Mouse (Mus musculus) lung, adult 2 months (tissue): Measurements from ENCODE around the gene Galnt10. TPM values are rescaled to one million over a fixed set of nuclear protein-coding genes. Genes with fewer than 3 reads are reported as not detected.

Source experiments
- DNase-seq: peaks from one replicate; pipeline ENCODE4 v3.0.0; 2022
- H3K4me1 ChIP-seq: fragments of 200-500 bp; 2 replicates; pipeline ENCODE4 v1.6.1; 2011; ENCODE audit warnings: low read length; ENCODE audit not compliant: control insufficient read depth, insufficient read depth
- H3K4me3 ChIP-seq: fragments of 200-500 bp; replicated peaks from 2 replicates; pipeline ENCODE3; 2011; ENCODE audit warnings: low read depth, mild to moderate bottlenecking, control low read depth, low read length; ENCODE audit errors: extremely low read depth
- CTCF ChIP-seq: fragments of 200-500 bp; IDR thresholded peaks from 2 replicates; pipeline ENCODE4 v1.5.1; 2011; ENCODE audit warnings: mild to moderate bottlenecking, low read length, control low read depth; ENCODE audit not compliant: insufficient read depth
- POLR2A ChIP-seq: fragments of 200-500 bp; IDR thresholded peaks from 2 replicates; pipeline ENCODE4 v1.6.1; 2011; ENCODE audit warnings: low read depth, mild to moderate bottlenecking, control low read depth, low read length, borderline replicate concordance; ENCODE audit errors: extremely low read depth
- WGBS: fragments of 180-500 bp; shearing (Covaris S2); methylation state at CpG from one replicate; pipeline ENCODE4 v1.1.7; 2018; 5-methylcytosine and 5-hydroxymethylcytosine counted together
- polyA plus RNA-seq: library from polyadenylated mRNA; depleted of rRNA; stranded (reverse); fragments of >200 nt; gene quantifications from 2 replicates; pipeline ENCODE4 v1.2.3, GENCODE M21; 2012

Gene Galnt10
- polyA plus RNA-seq, 1 experiment = 6.4 TPM

DNA sequence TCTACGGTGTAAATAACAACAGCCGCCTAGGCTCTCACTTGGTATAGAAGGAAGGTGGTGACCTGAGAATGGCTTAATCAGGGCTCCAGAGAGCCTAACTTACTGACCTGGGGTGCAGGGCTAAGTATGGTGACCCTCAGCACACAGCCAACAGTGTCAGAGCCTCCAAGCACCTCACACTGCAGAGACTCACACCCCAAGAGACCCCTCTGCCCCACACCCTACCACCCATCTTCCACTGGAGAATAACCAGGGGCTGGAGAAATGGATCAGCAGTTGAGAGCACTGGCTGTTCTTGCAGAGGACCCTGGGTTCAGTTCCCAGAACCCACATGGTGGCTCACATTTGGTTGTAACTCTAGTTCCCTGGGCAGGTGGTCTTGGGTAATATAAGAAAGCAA lies 12.2 kb upstream of the Galnt10 start:
- H3K4me1 ChIP-seq = no peaks in the 10 kb centered on the region
- 95% methylated on average over 2 of the region's 2 CpGs for WGBS
- TF ChIP-seq POLR2A (no peak), CTCF (no peak)
- DNase-seq = no peak
- no peak overlapping the region for H3K4me3 ChIP-seq

DNA sequence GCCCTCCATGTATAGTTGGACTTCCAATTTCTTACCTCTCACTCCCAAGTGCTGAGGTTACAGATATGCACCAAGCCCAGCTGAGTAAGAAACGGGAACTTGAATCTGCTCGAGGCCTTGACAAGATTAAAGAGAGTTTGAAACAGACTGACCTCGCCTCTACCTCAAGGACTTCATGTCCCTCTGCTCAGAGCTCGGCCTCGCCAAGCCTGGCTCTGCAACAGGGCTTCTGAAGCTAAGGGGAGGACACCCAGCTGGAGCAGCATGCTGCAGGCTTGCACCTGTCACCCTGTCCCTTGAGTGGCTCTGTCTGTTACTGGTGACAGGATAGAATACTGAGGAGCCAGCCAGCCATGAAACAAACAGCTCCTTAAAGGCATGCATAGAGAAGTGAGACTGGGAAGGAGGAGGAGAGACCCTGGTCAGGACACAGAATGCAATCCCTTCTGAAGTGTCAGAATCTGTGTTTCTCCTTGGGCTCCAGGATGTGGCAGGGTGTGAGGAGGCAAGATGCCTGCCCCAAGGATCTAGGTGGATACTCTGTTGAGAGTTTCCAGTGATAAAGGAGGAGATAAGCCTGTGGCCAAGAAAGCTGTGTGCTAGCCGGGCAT lies 11.2 kb upstream of the Galnt10 start:
- Histone ChIP-seq H3K4me1 (no peaks in the 10 kb centered on the region), H3K4me3 (no peak overlapping the region)
- no peak for TF ChIP-seq CTCF
- TF ChIP-seq POLR2A = no peak
- whole genome bisulfite sequencing = 66% methylated on average over 6 of the region's 6 CpGs
- DNase-seq = no peak

DNA sequence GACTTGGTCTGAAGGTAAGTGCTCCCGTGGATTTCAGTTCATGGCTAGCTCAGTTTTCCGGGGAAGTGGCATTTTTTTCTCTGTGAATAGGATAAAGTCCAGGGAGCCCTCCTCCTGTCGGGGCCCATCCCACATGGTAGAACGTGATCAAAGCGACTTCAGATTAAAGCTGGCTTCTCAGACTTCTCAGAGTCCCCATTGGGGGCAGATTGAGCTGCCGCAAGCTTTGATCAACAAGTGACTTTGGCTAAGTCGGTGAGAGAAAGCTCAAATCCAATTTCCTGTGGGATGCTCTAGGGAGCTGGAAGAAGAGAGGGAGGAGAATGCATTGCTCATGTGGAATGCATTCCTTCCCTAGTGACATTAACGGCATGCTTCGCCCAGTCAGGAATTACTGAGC lies 10.1 kb upstream of the Galnt10 start:
- no peaks in the 10 kb centered on the region for H3K4me1 ChIP-seq
- 26% methylated on average over 9 of the region's 9 CpGs for WGBS
- H3K4me3 ChIP-seq = no peak overlapping the region
- DNase-seq = no peak
- TF ChIP-seq CTCF = no peak

DNA sequence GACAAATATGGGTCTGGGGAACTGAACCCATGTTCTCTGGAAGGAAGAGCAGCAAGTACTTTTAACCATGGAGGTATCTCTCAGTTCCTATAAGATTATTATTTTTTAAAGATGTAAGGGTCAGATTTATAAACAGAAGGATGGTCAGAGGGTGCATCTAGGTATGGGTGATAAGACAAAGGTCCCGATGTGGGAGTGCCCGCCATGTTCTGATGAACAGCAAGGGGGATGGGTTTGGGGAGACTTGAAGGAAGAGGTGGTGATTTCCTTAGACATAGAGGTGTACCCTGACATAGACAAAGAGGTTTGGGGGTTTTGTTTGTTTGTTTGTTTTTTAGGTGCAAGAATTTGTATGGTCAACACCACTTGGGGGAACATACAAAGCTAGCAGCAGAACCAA lies 1.6 kb upstream of the Galnt10 start:
- no peak for TF ChIP-seq POLR2A
- no peak for TF ChIP-seq CTCF
- Histone ChIP-seq H3K4me3 (no peak overlapping the region), H3K4me1 (no peaks in the 10 kb centered on the region)
- DNase-seq = no peak
- 56% methylated on average over 2 of the region's 2 CpGs for WGBS

DNA sequence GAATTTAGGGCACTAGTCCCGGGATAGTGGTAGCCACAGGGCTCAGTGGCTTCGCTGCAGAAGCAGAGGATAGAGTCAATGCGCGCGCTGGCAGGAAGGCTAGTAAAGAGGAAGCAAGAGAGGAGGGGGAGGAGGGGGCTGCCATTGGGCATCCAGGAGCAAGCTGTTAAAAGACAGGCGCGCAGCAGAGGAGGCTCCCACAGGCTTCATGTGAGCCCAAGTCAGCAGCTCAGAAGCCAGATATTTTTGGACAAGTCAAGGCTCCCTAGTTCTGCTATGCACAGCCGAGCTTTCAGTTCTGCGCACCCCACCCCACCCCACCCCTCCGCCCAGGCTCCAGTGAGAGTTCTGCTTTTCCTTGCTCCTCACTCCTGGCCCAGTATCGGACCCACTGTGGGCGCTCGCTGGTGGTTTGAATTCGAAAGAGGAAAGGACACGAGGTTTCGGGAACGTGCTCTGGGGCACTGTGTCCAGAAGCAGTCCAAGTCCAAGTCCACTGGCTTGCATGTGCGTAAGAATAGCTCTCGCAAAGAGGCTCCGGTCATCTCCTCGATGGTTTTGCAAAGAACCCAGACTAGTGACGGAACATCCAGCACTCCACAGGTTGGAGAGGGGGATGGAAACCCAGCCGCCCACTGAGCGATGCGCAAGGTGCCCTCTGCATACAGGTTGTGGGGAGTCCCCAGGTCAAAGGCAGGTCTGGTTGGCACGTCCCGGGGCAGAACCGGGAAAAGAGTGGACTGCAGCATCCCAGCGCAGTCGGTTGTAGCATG lies 811 bp upstream of the Galnt10 start:
- no peak for DNase-seq
- Histone ChIP-seq H3K4me1 (no peaks in the 10 kb centered on the region), H3K4me3 (peak overlapping the region; percentile 96)
- under 1% methylated on average over 30 of the region's 30 CpGs for WGBS
- TF ChIP-seq CTCF (no peak), POLR2A (no peak)

DNA sequence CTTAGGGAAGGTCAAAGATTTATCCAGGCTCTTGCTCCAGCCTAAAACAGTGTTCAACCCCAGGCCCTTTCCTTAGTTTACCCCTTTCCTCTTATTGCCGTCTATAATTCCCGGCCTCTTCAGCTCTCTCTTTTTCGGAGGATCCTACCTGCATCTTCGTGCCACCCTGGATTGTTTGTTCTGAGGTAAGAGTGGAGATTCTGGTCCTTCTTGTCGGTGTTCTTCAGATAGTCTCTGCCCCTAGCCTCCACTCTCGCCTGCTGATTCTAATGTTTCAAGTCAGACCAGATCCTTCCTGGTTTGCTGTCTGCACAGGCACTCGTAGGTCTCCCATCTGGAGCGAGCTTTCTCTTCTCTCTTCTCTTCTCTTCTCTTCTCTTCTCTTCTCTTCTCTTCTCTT lies 605 bp downstream of the Galnt10 start:
- no peaks in the 10 kb centered on the region for H3K4me1 ChIP-seq
- TF ChIP-seq POLR2A (no peak), CTCF (no peak)
- no peak for DNase-seq
- 24% methylated on average over 8 of the region's 8 CpGs for WGBS
- H3K4me3 ChIP-seq = peak overlapping the region; percentile 96

DNA sequence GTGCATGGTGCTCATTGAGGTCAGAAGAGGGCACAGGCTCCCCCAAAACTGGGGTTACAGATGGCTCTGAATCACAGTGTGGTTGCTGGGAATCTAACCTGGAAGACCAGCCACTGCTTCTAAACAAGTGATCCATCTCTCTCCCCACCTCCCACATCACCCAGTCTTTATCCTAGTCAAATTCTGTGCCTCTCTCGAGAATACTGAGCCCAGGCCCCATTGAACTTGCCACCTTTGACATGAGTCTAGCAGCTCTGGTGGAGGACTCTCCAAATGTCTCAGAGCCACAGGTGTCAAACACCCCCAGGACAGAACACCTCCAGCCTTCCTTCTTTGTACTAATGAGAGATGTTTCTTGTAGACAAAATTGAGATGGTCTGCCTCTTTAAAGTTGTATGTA lies 1.2 kb downstream of the Galnt10 start:
- WGBS = 33% methylated on average over 1 of the region's 1 CpGs
- DNase-seq = no peak
- Histone ChIP-seq H3K4me3 (no peak overlapping the region), H3K4me1 (no peaks in the 10 kb centered on the region; the same call in 1 of the 2 replicates)
- TF ChIP-seq CTCF = no peak
- no peak for TF ChIP-seq POLR2A

DNA sequence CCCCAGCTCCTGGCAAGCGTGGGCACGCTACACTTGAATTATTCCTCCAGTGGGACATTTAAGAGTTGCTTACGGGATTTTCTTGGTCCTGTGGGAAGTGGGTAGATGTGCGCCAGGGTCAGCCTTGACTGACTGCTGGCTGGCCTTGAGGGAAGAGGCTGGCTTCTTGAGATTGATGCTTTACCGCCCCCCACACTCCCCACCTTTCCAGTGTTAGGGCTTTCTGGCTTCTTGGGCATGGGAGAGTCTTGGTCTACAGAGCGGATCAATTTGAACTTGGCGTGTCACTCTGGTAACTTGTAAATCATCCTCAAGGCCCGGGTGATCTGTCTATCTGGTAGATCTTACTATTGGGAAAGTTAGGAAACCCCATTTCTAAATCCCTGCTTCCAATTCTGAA lies 1.7 kb downstream of the Galnt10 start:
- Histone ChIP-seq H3K4me1 (no peaks in the 10 kb centered on the region; the same call in 1 of the 2 replicates), H3K4me3 (no peak overlapping the region)
- TF ChIP-seq POLR2A = no peak
- no peak for TF ChIP-seq CTCF
- no peak for DNase-seq
- 88% methylated on average over 8 of the region's 8 CpGs for WGBS

DNA sequence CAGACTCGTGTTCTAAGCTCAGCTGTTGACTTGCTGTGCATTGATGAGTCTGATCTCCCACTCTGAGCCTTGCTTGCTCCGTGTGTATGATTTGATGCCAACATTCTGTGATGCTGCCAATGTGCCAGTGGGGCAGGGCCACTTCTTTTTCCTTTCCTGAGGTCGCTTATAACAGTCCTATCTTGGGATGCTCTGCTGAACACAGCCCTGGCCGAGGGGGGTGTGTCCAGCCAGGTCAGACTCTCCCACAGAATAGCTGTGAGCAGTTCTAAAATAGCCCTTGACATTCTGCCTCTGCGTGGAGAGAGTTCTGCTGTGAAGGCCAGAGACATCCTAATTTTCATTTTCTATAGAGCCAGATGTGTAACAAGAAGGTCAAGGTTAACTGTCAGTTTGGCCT lies 2.2 kb downstream of the Galnt10 start:
- no peak overlapping the region for H3K4me3 ChIP-seq
- WGBS = 66% methylated on average over 5 of the region's 5 CpGs
- no peaks in the 10 kb centered on the region; the same call in 1 of the 2 replicates for H3K4me1 ChIP-seq
- DNase-seq = no peak
- no peak for TF ChIP-seq POLR2A
- no peak for TF ChIP-seq CTCF
